Mouse (Mus musculus): ENCODE data around the gene Prtn3. TPM values are rescaled to one million over a fixed set of nuclear protein-coding genes. Genes with fewer than 3 reads are reported as not detected.

The Prtn3 gene
- polyA plus RNA-seq, 1 experiment from 2014 or later = 3.5 TPM

DNA sequence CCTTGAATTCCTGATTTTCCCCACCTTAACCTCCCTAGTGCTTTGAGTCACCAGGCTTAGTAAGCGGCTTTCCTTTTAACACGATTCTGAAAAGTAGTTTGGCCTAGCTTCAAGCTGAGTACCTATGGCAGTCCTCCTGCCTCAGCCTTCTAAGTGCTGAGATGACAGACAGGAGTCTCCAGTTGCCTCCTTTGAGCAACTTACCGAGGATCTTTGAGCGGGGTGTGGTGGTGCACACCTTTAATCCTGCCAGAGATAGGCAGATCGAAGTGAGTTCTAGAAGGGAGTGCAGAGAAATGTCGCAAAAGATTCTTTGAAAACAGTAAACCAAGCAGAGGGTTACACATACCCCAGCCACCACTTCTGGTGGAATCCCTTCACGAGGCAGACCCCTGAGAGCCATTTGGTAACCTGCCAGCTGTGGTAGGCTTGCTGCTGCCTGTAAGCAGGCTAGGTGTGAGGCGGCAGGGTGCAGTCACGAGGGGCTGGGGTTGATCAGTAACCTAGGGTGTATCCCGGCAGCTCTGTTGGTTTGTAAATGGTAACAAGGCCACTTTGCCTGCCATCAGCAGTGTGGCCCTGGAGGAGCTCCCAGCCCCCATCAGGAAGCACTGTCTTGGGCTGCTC lies 18.6 kb upstream of the Prtn3 start:
- no peak for TF ChIP-seq CTCF (IDR thresholded peaks at IDR 0.05; ENCODE audit: low read depth)
- H3K4me3 ChIP-seq (ENCODE audit: low read depth, low read length) = peak overlapping the region; percentile 99
- H3K36me3 ChIP-seq (ENCODE audit: insufficient read depth) = peaks cover 53% of the 10 kb centered on the region
- no peaks in the 10 kb centered on the region for H3K9me3 ChIP-seq (ENCODE audit: low read depth, low read length)
- no peaks in the 10 kb centered on the region for H3K27me3 ChIP-seq (ENCODE audit: insufficient read depth, low read length)
- ATAC-seq (ENCODE audit: insufficient read depth) (no peak), DNase-seq (peak; percentile 64)
- H3K27ac ChIP-seq (ENCODE audit: low read depth) = peak overlapping the region; percentile 100
- peak overlapping the region; percentile 96 for H3K4me2 ChIP-seq
- peak overlapping the region; percentile 99 for H3K9ac ChIP-seq
- H3K4me1 ChIP-seq (ENCODE audit: insufficient read depth) = peaks cover 39% of the 10 kb centered on the region
- under 1% methylated on average over 10 of the region's 10 CpGs for WGBS

DNA sequence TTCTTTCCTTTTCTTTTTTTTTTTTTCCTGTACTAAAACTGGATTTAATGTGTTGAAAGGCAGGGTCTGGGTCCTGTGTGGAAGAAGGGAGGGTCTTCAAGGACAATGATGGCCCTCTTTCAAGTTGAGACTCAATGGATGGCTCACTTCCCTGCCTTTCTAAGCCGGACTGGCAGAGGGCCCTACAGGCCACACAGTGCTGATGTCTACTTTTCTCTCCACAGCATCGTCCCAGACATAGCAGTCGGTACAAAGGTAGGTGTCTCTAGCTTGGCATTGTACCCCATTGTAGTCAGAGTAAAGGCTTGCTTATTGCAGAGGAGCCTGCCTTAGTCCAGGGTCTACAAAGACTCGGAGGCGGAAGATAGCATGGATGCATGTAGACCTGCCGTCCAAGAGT lies 18.0 kb upstream of the Prtn3 start:
- WGBS = 15% methylated on average over 6 of the region's 6 CpGs
- DNase-seq (no peak), ATAC-seq (ENCODE audit: insufficient read depth) (no peak)
- no peaks in the 10 kb centered on the region for H3K27me3 ChIP-seq (ENCODE audit: insufficient read depth, low read length)
- no peaks in the 10 kb centered on the region for H3K9me3 ChIP-seq (ENCODE audit: low read depth, low read length)
- no peak for TF ChIP-seq CTCF (IDR thresholded peaks at IDR 0.05; ENCODE audit: low read depth)
- H3K4me2 ChIP-seq = peak overlapping the region; percentile 96
- peak overlapping the region; percentile 99 for H3K4me3 ChIP-seq (ENCODE audit: low read depth, low read length)
- peaks cover 39% of the 10 kb centered on the region for H3K4me1 ChIP-seq (ENCODE audit: insufficient read depth)
- peaks cover 60% of the 10 kb centered on the region for H3K36me3 ChIP-seq (ENCODE audit: insufficient read depth)
- peak overlapping the region; percentile 99 for H3K9ac ChIP-seq
- H3K27ac ChIP-seq (ENCODE audit: low read depth) = peak overlapping the region; percentile 100

DNA sequence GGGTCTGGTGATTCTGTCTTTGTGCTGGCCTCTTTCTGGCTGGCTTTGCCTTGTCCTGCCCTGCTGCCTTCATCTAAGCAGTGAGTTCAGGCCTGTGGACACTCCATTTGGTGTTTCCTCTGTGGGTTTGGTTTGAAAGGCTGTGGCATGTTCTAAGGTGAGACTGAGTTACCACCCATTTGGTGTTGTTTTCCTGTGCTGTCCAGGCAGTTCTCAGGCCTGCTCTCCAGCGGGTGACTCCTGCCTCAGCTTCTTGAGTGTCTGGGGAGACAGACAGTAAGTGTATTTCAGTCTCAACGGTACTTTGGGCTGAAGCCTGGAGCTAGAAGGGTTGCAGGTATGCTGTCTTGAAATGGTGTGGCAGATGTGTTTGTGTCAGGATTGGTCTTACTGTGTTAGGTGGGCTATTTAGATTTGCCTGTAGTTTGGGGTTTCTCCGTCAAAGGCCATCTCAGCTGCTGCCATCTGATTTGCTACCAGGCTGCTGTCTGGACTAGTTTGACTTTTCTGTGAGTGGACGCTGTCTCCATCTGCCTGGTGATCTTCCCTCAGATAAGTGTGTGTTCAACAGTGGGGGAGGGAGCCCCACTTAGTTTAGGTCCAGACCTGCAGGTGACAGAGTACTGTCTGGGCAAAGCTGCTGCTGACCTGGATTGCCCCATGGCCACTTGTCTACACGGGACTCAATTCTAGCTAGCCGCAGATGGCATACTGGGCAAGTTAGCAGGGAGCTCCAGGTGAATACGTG lies 17.4 kb upstream of the Prtn3 start:
- H3K4me2 ChIP-seq = peak overlapping the region; percentile 96
- no peak for DNase-seq
- peak overlapping the region; percentile 100 for H3K27ac ChIP-seq (ENCODE audit: low read depth)
- 11% methylated on average over 7 of the region's 7 CpGs for WGBS
- no peaks in the 10 kb centered on the region for H3K9me3 ChIP-seq (ENCODE audit: low read depth, low read length)
- TF ChIP-seq CTCF (IDR thresholded peaks at IDR 0.05; ENCODE audit: low read depth) = no peak
- peak overlapping the region; percentile 99 for H3K4me3 ChIP-seq (ENCODE audit: low read depth, low read length)
- peaks cover 65% of the 10 kb centered on the region for H3K36me3 ChIP-seq (ENCODE audit: insufficient read depth)
- H3K27me3 ChIP-seq (ENCODE audit: insufficient read depth, low read length) = no peaks in the 10 kb centered on the region
- peak overlapping the region; percentile 99 for H3K9ac ChIP-seq
- ATAC-seq (ENCODE audit: insufficient read depth) = no peak
- peaks cover 33% of the 10 kb centered on the region for H3K4me1 ChIP-seq (ENCODE audit: insufficient read depth)

DNA sequence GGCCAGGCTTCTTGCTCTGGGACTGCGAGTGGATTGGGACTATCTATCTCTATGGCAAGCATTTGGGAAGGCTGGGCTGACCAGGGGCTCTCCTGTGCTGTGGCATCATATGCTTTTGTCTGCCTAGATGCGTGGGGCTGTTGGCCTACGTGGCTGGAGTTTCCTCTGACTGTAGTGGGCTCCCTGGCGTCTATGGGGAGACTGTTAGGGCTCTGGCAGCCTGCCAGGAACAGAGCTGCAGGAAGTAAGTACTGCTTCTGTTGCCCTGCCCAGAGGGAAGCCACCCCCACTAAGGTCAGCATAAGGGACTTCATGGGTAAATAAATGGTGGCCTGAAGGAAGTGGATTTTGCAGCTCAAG lies 16.8 kb upstream of the Prtn3 start:
- H3K9ac ChIP-seq = peak overlapping the region; percentile 99
- peak overlapping the region; percentile 99 for H3K4me3 ChIP-seq (ENCODE audit: low read depth, low read length)
- H3K36me3 ChIP-seq (ENCODE audit: insufficient read depth) = peaks cover 71% of the 10 kb centered on the region
- no peaks in the 10 kb centered on the region for H3K27me3 ChIP-seq (ENCODE audit: insufficient read depth, low read length)
- H3K4me1 ChIP-seq (ENCODE audit: insufficient read depth) = peaks cover 27% of the 10 kb centered on the region
- ATAC-seq (ENCODE audit: insufficient read depth) (no peak), DNase-seq (peak; percentile 91)
- H3K27ac ChIP-seq (ENCODE audit: low read depth) = peak overlapping the region; percentile 100
- 7% methylated on average over 4 of the region's 4 CpGs for WGBS
- no peaks in the 10 kb centered on the region for H3K9me3 ChIP-seq (ENCODE audit: low read depth, low read length)
- no peak for TF ChIP-seq CTCF (IDR thresholded peaks at IDR 0.05; ENCODE audit: low read depth)
- peak overlapping the region; percentile 96 for H3K4me2 ChIP-seq

DNA sequence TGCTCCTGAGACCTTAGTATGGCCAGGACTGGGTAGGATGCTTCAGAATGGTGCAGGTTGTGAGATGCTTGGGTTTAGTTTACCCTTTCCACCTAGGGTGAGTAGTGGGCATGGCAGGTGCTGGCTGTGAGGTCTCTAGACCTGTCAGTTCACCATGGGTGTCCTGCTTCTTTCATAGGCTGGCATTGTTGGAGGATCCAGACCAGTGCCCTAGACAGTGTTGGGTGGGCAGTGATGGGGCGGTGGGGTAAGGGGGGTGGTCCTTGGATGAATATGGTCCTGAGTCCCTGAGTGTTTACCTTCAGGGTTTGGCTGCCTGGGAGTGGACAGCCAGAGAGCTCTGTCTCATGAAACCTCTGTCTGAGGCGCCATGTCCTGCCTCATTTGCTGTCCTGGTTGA lies 16.4 kb upstream of the Prtn3 start:
- Histone ChIP-seq H3K9me3 (ENCODE audit: low read depth, low read length) (no peaks in the 10 kb centered on the region), H3K4me3 (ENCODE audit: low read depth, low read length) (peak overlapping the region; percentile 99), H3K4me1 (ENCODE audit: insufficient read depth) (peaks cover 22% of the 10 kb centered on the region), H3K36me3 (ENCODE audit: insufficient read depth) (peaks cover 76% of the 10 kb centered on the region), H3K4me2 (peak overlapping the region; percentile 96), H3K9ac (peak overlapping the region; percentile 99), H3K27ac (ENCODE audit: low read depth) (peak overlapping the region; percentile 100), H3K27me3 (ENCODE audit: insufficient read depth, low read length) (no peaks in the 10 kb centered on the region)
- WGBS = 52% methylated on average over 2 of the region's 2 CpGs
- no peak for TF ChIP-seq CTCF (IDR thresholded peaks at IDR 0.05; ENCODE audit: low read depth)
- no peak for ATAC-seq (ENCODE audit: insufficient read depth)
- no peak for DNase-seq

DNA sequence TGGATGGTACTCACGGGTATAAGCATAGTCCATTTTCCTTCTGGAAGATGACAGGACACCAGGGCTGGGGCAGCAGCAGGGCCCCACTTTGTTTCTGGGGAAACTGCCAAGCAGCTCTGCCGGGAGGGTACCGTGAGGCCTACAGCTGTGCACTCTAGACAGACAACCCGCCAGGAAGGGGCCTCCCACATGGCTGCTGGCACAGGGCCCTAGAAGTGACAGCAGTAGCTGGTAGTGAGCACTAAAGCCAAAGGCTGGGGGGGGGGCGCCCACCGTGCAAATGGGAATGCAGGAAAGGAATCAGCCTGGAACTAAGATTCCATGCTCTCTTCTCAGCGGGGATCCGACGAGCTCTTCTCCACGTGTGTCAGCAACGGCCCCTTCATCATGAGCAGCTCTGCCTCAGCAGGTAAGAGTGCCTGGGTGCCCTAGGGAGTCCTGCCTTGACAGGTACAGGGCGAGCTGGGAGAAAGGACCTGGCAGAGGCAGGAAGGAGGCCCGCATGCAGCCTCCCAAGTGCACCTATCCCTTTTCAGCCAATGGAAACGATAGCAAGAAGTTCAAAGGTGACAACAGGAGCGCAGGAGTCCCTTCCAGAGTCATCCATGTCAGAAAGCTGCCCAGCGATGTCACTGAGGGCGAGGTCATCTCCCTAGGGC lies 15.7 kb upstream of the Prtn3 start:
- H3K4me1 ChIP-seq (ENCODE audit: insufficient read depth) = peaks cover 20% of the 10 kb centered on the region
- WGBS = 38% methylated on average over 17 of the region's 17 CpGs
- ATAC-seq (ENCODE audit: insufficient read depth) = peak; percentile 19; the same call in 1 of the 2 replicates

DNA sequence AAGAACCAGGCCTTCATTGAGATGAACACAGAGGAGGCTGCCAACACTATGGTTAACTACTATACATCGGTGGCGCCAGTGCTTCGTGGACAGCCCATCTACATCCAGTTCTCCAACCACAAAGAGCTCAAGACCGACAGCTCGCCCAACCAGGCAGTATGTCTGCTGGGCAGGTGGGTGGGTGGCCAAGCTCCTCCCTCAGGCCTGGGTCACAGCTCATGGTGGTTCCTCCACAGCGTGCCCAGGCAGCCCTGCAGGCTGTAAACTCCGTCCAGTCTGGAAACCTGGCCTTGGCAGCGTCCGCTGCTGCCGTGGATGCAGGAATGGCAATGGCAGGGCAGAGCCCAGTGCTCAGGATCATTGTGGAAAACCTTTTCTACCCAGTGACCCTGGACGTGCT lies 15.2 kb upstream of the Prtn3 start:
- no peaks in the 10 kb centered on the region for H3K9me3 ChIP-seq (ENCODE audit: low read depth, low read length)
- DNase-seq (no peak), ATAC-seq (ENCODE audit: insufficient read depth) (no peak)
- peaks cover 20% of the 10 kb centered on the region for H3K4me1 ChIP-seq (ENCODE audit: insufficient read depth)
- peak overlapping the region; percentile 96; the same call in 1 of the 2 replicates for H3K4me2 ChIP-seq
- no peaks in the 10 kb centered on the region for H3K27me3 ChIP-seq (ENCODE audit: insufficient read depth, low read length)
- H3K4me3 ChIP-seq (ENCODE audit: low read depth, low read length) = no peak overlapping the region
- peaks cover 88% of the 10 kb centered on the region for H3K36me3 ChIP-seq (ENCODE audit: insufficient read depth)
- 78% methylated on average over 11 of the region's 11 CpGs for WGBS
- TF ChIP-seq CTCF (IDR thresholded peaks at IDR 0.05; ENCODE audit: low read depth) = no peak
- no peak overlapping the region; the same call in 1 of the 2 replicates for H3K9ac ChIP-seq
- peak overlapping the region; percentile 100; the same call in 1 of the 2 replicates for H3K27ac ChIP-seq (ENCODE audit: low read depth)

More for the DNA sequence above, 15.7 kb upstream of the Prtn3 start:
- Histone ChIP-seq H3K27me3 (ENCODE audit: insufficient read depth, low read length) (no peaks in the 10 kb centered on the region), H3K4me2 (peak overlapping the region; percentile 96), H3K27ac (ENCODE audit: low read depth) (peak overlapping the region; percentile 100; the same call in 1 of the 2 replicates), H3K36me3 (ENCODE audit: insufficient read depth) (peaks cover 82% of the 10 kb centered on the region), H3K9ac (no peak overlapping the region; the same call in 1 of the 2 replicates), H3K4me3 (ENCODE audit: low read depth, low read length) (peak overlapping the region; percentile 99), H3K9me3 (ENCODE audit: low read depth, low read length) (no peaks in the 10 kb centered on the region)
- peak; percentile 96 for DNase-seq
- no peak for TF ChIP-seq CTCF (IDR thresholded peaks at IDR 0.05; ENCODE audit: low read depth)

All from lung, embryonic 14.5 days (tissue).